Mouse (Mus musculus): Measurements from ENCODE around the gene Rpap3. TPM values are rescaled to one million over a fixed set of nuclear protein-coding genes. Genes with fewer than 3 reads are reported as not detected.

Rpap3 gene
- total and polyA plus RNA-seq, 2 experiments from 2014 or later, result 14.1 to 38.1 TPM

GRCm38 (mm10) chr15:97682053-97682452, 23.6 kb downstream of the Rpap3 start:
- no peak for TF ChIP-seq CTCF (IDR thresholded peaks at IDR 0.05; ENCODE audit: low read depth)
- H3K4me2 ChIP-seq (ENCODE audit: low read depth, low read length), result no peak overlapping the region
- H3K4me1 ChIP-seq (ENCODE audit: insufficient read depth, low read length), result no peaks in the 10 kb centered on the region
- H3K9ac ChIP-seq (replicated peaks; ENCODE audit: low read length), result no peak overlapping the region
- no peaks in the 10 kb centered on the region for H3K27me3 ChIP-seq (ENCODE audit: insufficient read depth, low read length)
- H3K9me3 ChIP-seq (ENCODE audit: low read length), result no peaks in the 10 kb centered on the region
- no peak overlapping the region for H3K27ac ChIP-seq
- no peak overlapping the region for H3K4me3 ChIP-seq (ENCODE audit: low read length)
- no peak for DNase-seq (ENCODE audit: low spot score)
- 84% methylated on average over 8 of the region's 8 CpGs for WGBS
- ATAC-seq, result no peak
- peaks cover 63% of the 10 kb centered on the region for H3K36me3 ChIP-seq (ENCODE audit: insufficient read depth, low read length)

GRCm38 (mm10) chr15:97679991-97680681, 25.5 kb downstream of the Rpap3 start:
- Histone ChIP-seq H3K4me3 (ENCODE audit: low read length) (no peak overlapping the region), H3K27ac (peak overlapping the region; percentile 16; the same call in 1 of the 2 replicates), H3K4me1 (ENCODE audit: insufficient read depth, low read length) (no peaks in the 10 kb centered on the region), H3K36me3 (ENCODE audit: insufficient read depth, low read length) (peaks cover 60% of the 10 kb centered on the region), H3K27me3 (ENCODE audit: insufficient read depth, low read length) (no peaks in the 10 kb centered on the region), H3K9ac (replicated peaks; ENCODE audit: low read length) (no peak overlapping the region), H3K4me2 (ENCODE audit: low read depth, low read length) (no peak overlapping the region), H3K9me3 (ENCODE audit: low read length) (no peaks in the 10 kb centered on the region)
- ATAC-seq (peak; percentile 45; the same call in 1 of the 2 replicates), DNase-seq (ENCODE audit: low spot score) (peak; percentile 33)
- TF ChIP-seq CTCF (IDR thresholded peaks at IDR 0.05; ENCODE audit: low read depth), result no peak
- 55% methylated on average over 18 of the region's 18 CpGs for WGBS

- Histone ChIP-seq H3K27ac (no peak overlapping the region), H3K9me3 (ENCODE audit: low read length) (no peaks in the 10 kb centered on the region), H3K27me3 (ENCODE audit: insufficient read depth, low read length) (no peaks in the 10 kb centered on the region), H3K9ac (replicated peaks; ENCODE audit: low read length) (no peak overlapping the region), H3K4me2 (ENCODE audit: low read depth, low read length) (no peak overlapping the region), H3K4me3 (ENCODE audit: low read length) (no peak overlapping the region), H3K4me1 (ENCODE audit: insufficient read depth, low read length) (peaks cover 6% of the 10 kb centered on the region), H3K36me3 (ENCODE audit: insufficient read depth, low read length) (peaks cover 47% of the 10 kb centered on the region)
- TF ChIP-seq CTCF (IDR thresholded peaks at IDR 0.05; ENCODE audit: low read depth), result no peak
- DNase-seq (ENCODE audit: low spot score) (no peak), ATAC-seq (no peak)
- 98% methylated on average over 3 of the region's 3 CpGs for WGBS
These were observed 28.3 kb downstream of the Rpap3 start for GRCm38 (mm10) chr15:97677341-97677740.

- DNase-seq (ENCODE audit: low spot score) (no peak), ATAC-seq (no peak)
- Histone ChIP-seq H3K36me3 (ENCODE audit: insufficient read depth, low read length) (peaks cover 38% of the 10 kb centered on the region), H3K27ac (no peak overlapping the region), H3K4me2 (ENCODE audit: low read depth, low read length) (no peak overlapping the region), H3K9me3 (ENCODE audit: low read length) (no peaks in the 10 kb centered on the region), H3K27me3 (ENCODE audit: insufficient read depth, low read length) (no peaks in the 10 kb centered on the region), H3K4me1 (ENCODE audit: insufficient read depth, low read length) (peaks cover 18% of the 10 kb centered on the region), H3K9ac (replicated peaks; ENCODE audit: low read length) (no peak overlapping the region), H3K4me3 (ENCODE audit: low read length) (no peak overlapping the region)
- no peak for TF ChIP-seq CTCF (IDR thresholded peaks at IDR 0.05; ENCODE audit: low read depth)
- 86% methylated on average over 13 of the region's 13 CpGs for WGBS
These were observed 29.7 kb downstream of the Rpap3 start for GRCm38 (mm10) chr15:97675927-97676326.

- WGBS, result 94% methylated on average over 4 of the region's 4 CpGs
- ATAC-seq (no peak), DNase-seq (ENCODE audit: low spot score) (no peak)
- Histone ChIP-seq H3K4me1 (ENCODE audit: insufficient read depth, low read length) (peaks cover 18% of the 10 kb centered on the region), H3K9me3 (ENCODE audit: low read length) (no peaks in the 10 kb centered on the region), H3K9ac (replicated peaks; ENCODE audit: low read length) (no peak overlapping the region), H3K4me2 (ENCODE audit: low read depth, low read length) (no peak overlapping the region), H3K36me3 (ENCODE audit: insufficient read depth, low read length) (peaks cover 36% of the 10 kb centered on the region), H3K4me3 (ENCODE audit: low read length) (no peak overlapping the region), H3K27ac (no peak overlapping the region), H3K27me3 (ENCODE audit: insufficient read depth, low read length) (no peaks in the 10 kb centered on the region)
- no peak for TF ChIP-seq CTCF (IDR thresholded peaks at IDR 0.05; ENCODE audit: low read depth)
These were observed 31.2 kb downstream of the Rpap3 start for GRCm38 (mm10) chr15:97674423-97674822.

GRCm38 (mm10) chr15:97673256-97674000, 32.2 kb downstream of the Rpap3 start:
- no peak overlapping the region for H3K4me2 ChIP-seq (ENCODE audit: low read depth, low read length)
- H3K36me3 ChIP-seq (ENCODE audit: insufficient read depth, low read length), result peaks cover 33% of the 10 kb centered on the region
- WGBS, result 85% methylated on average over 7 of the region's 7 CpGs
- H3K4me3 ChIP-seq (ENCODE audit: low read length), result no peak overlapping the region
- peaks cover 18% of the 10 kb centered on the region for H3K4me1 ChIP-seq (ENCODE audit: insufficient read depth, low read length)
- peak overlapping the region; percentile 91; the same call in 1 of the 2 replicates for H3K27ac ChIP-seq
- DNase-seq (ENCODE audit: low spot score) (peak; percentile 34), ATAC-seq (no peak)
- no peaks in the 10 kb centered on the region for H3K9me3 ChIP-seq (ENCODE audit: low read length)
- no peak overlapping the region for H3K9ac ChIP-seq (replicated peaks; ENCODE audit: low read length)
- no peaks in the 10 kb centered on the region for H3K27me3 ChIP-seq (ENCODE audit: insufficient read depth, low read length)
- TF ChIP-seq CTCF (IDR thresholded peaks at IDR 0.05; ENCODE audit: low read depth), result no peak
